In genomic region chr11:77791752-77792565, GRCm38 (mm10) we compare ENCODE assay signal across 7 mouse cellular contexts. TPM values are rescaled to one million over a fixed set of nuclear protein-coding genes. Genes with fewer than 3 reads are reported as not detected.
DNase-seq lines count a peak whose midpoint lies in the region; ATAC-seq and TF ChIP-seq lines count a peak whose summit lies in the region.

No protein-coding gene starts in this region.

- peak; percentile 50 to 59 for DNase-seq in B cell, adult 2 months
- DNase-seq in forebrain, embryonic 10.5 days (ENCODE audit: extremely low spot score, low spot score): no peak
- DNase-seq in liver, embryonic 14.5 days (ENCODE audit: low read depth in 3 of 3, low spot score in 3 of 3): peak in 2 of 3 experiments; percentile 55 to 57
- DNase-seq in spleen, postnatal 10 days (ENCODE audit: low spot score in 2 of 2): peak; percentile 50 to 72
- no peak for DNase-seq in right cerebral cortex, postnatal 25 days

- TF ChIP-seq EP300 in liver, embryonic 14.5 days (IDR thresholded peaks at IDR 0.05; ENCODE audit: low read depth): peak; percentile 46

- no peaks in the 10 kb centered on the region for H3K27me3 ChIP-seq in E14TG2a.4 (ENCODE audit: insufficient read depth, low read length)
- no peaks in the 10 kb centered on the region for H3K27me3 ChIP-seq in forebrain, embryonic 10.5 days (ENCODE audit: poor library complexity, severe bottlenecking)
- H3K27me3 ChIP-seq in liver, embryonic 14.5 days (ENCODE audit: control insufficient read depth, insufficient read depth, low read length): no peaks in the 10 kb centered on the region

- H3K9ac ChIP-seq in liver, embryonic 14.5 days (replicated peaks): peak overlapping the region; percentile 49

- peak overlapping the region; percentile 73 for H3K4me3 ChIP-seq in E14TG2a.4 (replicated peaks; ENCODE audit: low read length)
- H3K4me3 ChIP-seq in forebrain, embryonic 10.5 days: no peak overlapping the region
- H3K4me3 ChIP-seq in liver, embryonic 14.5 days (ENCODE audit: insufficient read depth in 1 of 2, low read depth in 2 of 2, low read length in 2 of 2): no peak overlapping the region

- H3K27ac ChIP-seq in forebrain, embryonic 10.5 days: peak overlapping the region; percentile 80
- peak overlapping the region; percentile 30 for H3K27ac ChIP-seq in liver, embryonic 14.5 days

- peak overlapping the region; percentile 49 for H3K4me2 ChIP-seq in liver, embryonic 14.5 days (ENCODE audit: low read depth)

- no peaks in the 10 kb centered on the region for H3K9me3 ChIP-seq in E14TG2a.4 (ENCODE audit: low read length)
- H3K9me3 ChIP-seq in forebrain, embryonic 10.5 days: no peaks in the 10 kb centered on the region
- no peaks in the 10 kb centered on the region for H3K9me3 ChIP-seq in liver, embryonic 14.5 days (ENCODE audit: control insufficient read depth, low read length)

- no peaks in the 10 kb centered on the region for H3K36me3 ChIP-seq in E14TG2a.4 (ENCODE audit: insufficient read depth, low read length)
- no peaks in the 10 kb centered on the region for H3K36me3 ChIP-seq in forebrain, embryonic 10.5 days (replicated peaks)
- H3K36me3 ChIP-seq in liver, embryonic 14.5 days (replicated peaks; ENCODE audit: control insufficient read depth, insufficient read depth, low read depth): no peaks in the 10 kb centered on the region

- ATAC-seq in inflammation-experienced regulatory T-cells, adult 6 months: peak; percentile 80
- peak; percentile 71 for ATAC-seq in liver, embryonic 14.5 days (ENCODE audit: insufficient read depth)

- WGBS in forebrain, embryonic 10.5 days: 59% methylated on average over 12 of the region's 12 CpGs
- 16% methylated on average over 12 of the region's 12 CpGs for WGBS in liver, embryonic 14.5 days (ENCODE audit: insufficient replicate concordance)

- no peak for TF ChIP-seq CTCF in E14TG2a.4 (conservative IDR thresholded peaks at IDR 0.05; ENCODE audit: low read length)
- no peak for TF ChIP-seq CTCF in liver, embryonic 14.5 days (IDR thresholded peaks at IDR 0.05; ENCODE audit: low read depth)

- peaks cover 60% of the 10 kb centered on the region for H3K4me1 ChIP-seq in E14TG2a.4 (replicated peaks; ENCODE audit: low read depth, low read length)
- H3K4me1 ChIP-seq in forebrain, embryonic 10.5 days: peaks cover 40% of the 10 kb centered on the region
- peaks cover 33 to 50% of the 10 kb centered on the region in 2 experiments for H3K4me1 ChIP-seq in liver, embryonic 14.5 days (replicated peaks; ENCODE audit: control insufficient read depth in 2 of 2, insufficient read depth in 2 of 2, low read length in 1 of 2)

RNA-seq across cellular contexts. Expression of gene Gm10277, which starts 4.4 kb away (rescaled TPM):
- 0.92 and 1.2 TPM in 2 replicates for polyA plus RNA-seq in forebrain, embryonic 10.5 days (2016; fragmentation: Nextera tagmentation; extraction: Ambion mirVana)
- polyA plus RNA-seq in inflammation-experienced regulatory T-cells, adult 6 months (2017; shearing (Covaris generic)): under 1 TPM in 2 of 3 experiments, not detected in 1; 0.15 to 0.58 TPM
- not detected in 2 replicates for polyA plus RNA-seq in liver, embryonic 14.5 days (2012; rRNA removed)
- 0.11 and 0.18 TPM in 2 replicates for polyA plus RNA-seq in liver, embryonic 14.5 days (2014; fragmentation: Nextera tagmentation; extraction: Ambion mirVana)

RNA-seq across cellular contexts. Expression of gene Myo18a, which starts 28.9 kb away (rescaled TPM):
- 25.9 and 26.4 TPM in 2 replicates for polyA plus RNA-seq in forebrain, embryonic 10.5 days (2016; fragmentation: Nextera tagmentation; extraction: Ambion mirVana)
- 10 to 100 TPM; 23.8 to 27.3 (median 25.1) TPM for polyA plus RNA-seq in inflammation-experienced regulatory T-cells, adult 6 months (2017; shearing (Covaris generic))
- 10.6 and 15.4 TPM in 2 replicates for polyA plus RNA-seq in liver, embryonic 14.5 days (2012; rRNA removed)
- polyA plus RNA-seq in liver, embryonic 14.5 days (2014; fragmentation: Nextera tagmentation; extraction: Ambion mirVana): 13.5 and 14.3 TPM in 2 replicates

Comparison
In these comparisons a context has a peak if more than half of its experiments do, and no peak if none do; other contexts are left out.
1. DNase-seq: peak in B cell, adult 2 months (2 of 2), liver, embryonic 14.5 days (2 of 3) and spleen, postnatal 10 days (2 of 2); none in forebrain, embryonic 10.5 days (single experiment) and right cerebral cortex, postnatal 25 days (single experiment).